Mouse (Mus musculus): ENCODE results near the gene Rnase4.

The Rnase4 gene

GRCm38 (mm10) chr14:51090921-51091900 lies at the start of gene Rnase4, which contains the start of gene Ang:
Gene Rnase4 (plus strand): TSS chr14:51091077.
Gene Ang (plus strand): TSS chr14:51091150.
- DNase-seq (ENCODE audit: low read depth, low spot score): peak; percentile 40

GRCm38 (mm10) chr14:51041769-51042168 lies 49.1 kb upstream of the Rnase4 start, which contains the start of gene Rnase9:
Gene Rnase9 (minus strand): TSS chr14:51041869.
- DNase-seq (ENCODE audit: low read depth, low spot score): no peak

- no peak for DNase-seq (ENCODE audit: low read depth, low spot score)
Measured at GRCm38 (mm10) chr14:51047846-51048245, 43.0 kb upstream of the Rnase4 start.

- DNase-seq (ENCODE audit: low read depth, low spot score): no peak
Measured at GRCm38 (mm10) chr14:51050063-51050462, 40.8 kb upstream of the Rnase4 start, which contains the start of gene Rnase11. Gene Rnase11 (minus strand): TSS chr14:51050163.

GRCm38 (mm10) chr14:51051941-51052340 lies 38.9 kb upstream of the Rnase4 start:
- no peak for DNase-seq (ENCODE audit: low read depth, low spot score)

GRCm38 (mm10) chr14:51053176-51053575 lies 37.7 kb upstream of the Rnase4 start:
- no peak for DNase-seq (ENCODE audit: low read depth, low spot score)

- DNase-seq (ENCODE audit: low read depth, low spot score): no peak
Measured at GRCm38 (mm10) chr14:51054243-51055237, 36.3 kb upstream of the Rnase4 start.

- DNase-seq (ENCODE audit: low read depth, low spot score): no peak
Measured at GRCm38 (mm10) chr14:51057401-51057831, 33.5 kb upstream of the Rnase4 start, which contains the start of gene Rnase12. Gene Rnase12 (minus strand): TSS chr14:51057661.

GRCm38 (mm10) chr14:51060761-51061160 lies 30.1 kb upstream of the Rnase4 start:
- DNase-seq (ENCODE audit: low read depth, low spot score): no peak

- no peak for DNase-seq (ENCODE audit: low read depth, low spot score)
Measured at GRCm38 (mm10) chr14:51068956-51069355, 21.9 kb upstream of the Rnase4 start.

GRCm38 (mm10) chr14:51069617-51070016 lies 21.3 kb upstream of the Rnase4 start:
- no peak for DNase-seq (ENCODE audit: low read depth, low spot score)

GRCm38 (mm10) chr14:51074335-51074734 lies 16.5 kb upstream of the Rnase4 start, which contains the start of gene Olfr750:
Gene Olfr750 (minus strand): TSS chr14:51074435.
- DNase-seq (ENCODE audit: low read depth, low spot score): no peak

GRCm38 (mm10) chr14:51079180-51079579 lies 11.7 kb upstream of the Rnase4 start:
- DNase-seq (ENCODE audit: low read depth, low spot score): no peak

- no peak for DNase-seq (ENCODE audit: low read depth, low spot score)
Measured at GRCm38 (mm10) chr14:51081035-51081434, 9.8 kb upstream of the Rnase4 start.

GRCm38 (mm10) chr14:51082599-51083581 lies 8.0 kb upstream of the Rnase4 start:
- DNase-seq (ENCODE audit: low read depth, low spot score): no peak

GRCm38 (mm10) chr14:51083805-51084204 lies 7.1 kb upstream of the Rnase4 start:
- DNase-seq (ENCODE audit: low read depth, low spot score): no peak

- DNase-seq (ENCODE audit: low read depth, low spot score): no peak
Measured at GRCm38 (mm10) chr14:51085086-51085485, 5.8 kb upstream of the Rnase4 start.

GRCm38 (mm10) chr14:51085911-51086310 lies 5.0 kb upstream of the Rnase4 start:
- DNase-seq (ENCODE audit: low read depth, low spot score): no peak

GRCm38 (mm10) chr14:51087762-51088161 lies 3.1 kb upstream of the Rnase4 start:
- DNase-seq (ENCODE audit: low read depth, low spot score): no peak

Measured in WW6 (cell line).